18 mouse cellular contexts compared by ENCODE assay signal in genomic region chr1:106515611-106516010, GRCm38 (mm10).
DNase-seq lines count a peak whose midpoint lies in the region; ATAC-seq and TF ChIP-seq lines count a peak whose summit lies in the region.
"Had no signal": no experiment of that assay in that cellular context is flagged by ENCODE, and none has a peak within 500 bp of the region (broad histone marks: within the 10 kb centered on the region; RNA-seq: fewer than 3 reads in every experiment).

No protein-coding gene starts in this region.

- no peak overlapping the region for H3K27ac ChIP-seq in intestine, embryonic 14.5 days (ENCODE audit: low read depth)
- H3K27ac ChIP-seq in intestine, postnatal 0 days (ENCODE audit: low read depth, low read length) = no peak overlapping the region
- no peak overlapping the region for H3K27ac ChIP-seq in kidney, adult 2 months (ENCODE audit: insufficient read depth, low read depth, low read length)
- H3K27ac ChIP-seq in hindbrain, embryonic 13.5 days = no peak overlapping the region
- H3K27ac ChIP-seq: forebrain, embryonic 15.5 days; heart, embryonic 10.5 days; limb, embryonic 12.5 days; liver, embryonic 14.5 days had no signal

- no peaks in the 10 kb centered on the region for H3K9me3 ChIP-seq in intestine, embryonic 14.5 days (ENCODE audit: control insufficient read depth, low read length)
- no peaks in the 10 kb centered on the region for H3K9me3 ChIP-seq in intestine, postnatal 0 days (ENCODE audit: control insufficient read depth)
- no peaks in the 10 kb centered on the region for H3K9me3 ChIP-seq in hindbrain, embryonic 13.5 days
- H3K9me3 ChIP-seq: forebrain, embryonic 15.5 days; heart, embryonic 10.5 days; limb, embryonic 12.5 days had no signal

- H3K4me1 ChIP-seq in intestine, embryonic 14.5 days (replicated peaks; ENCODE audit: control insufficient read depth, insufficient read depth, low read length) = 0 out of 2 replicates have a peak, but pooled peaks cover 4% of the 10 kb centered on the region
- 0 out of 2 replicates have a peak, but pooled peaks cover 3% of the 10 kb centered on the region for H3K4me1 ChIP-seq in intestine, postnatal 0 days (replicated peaks; ENCODE audit: control insufficient read depth, insufficient read depth, low read length)
- peaks cover 8% of the 10 kb centered on the region for H3K4me1 ChIP-seq in kidney, adult 2 months (ENCODE audit: control insufficient read depth, insufficient read depth, low read length)
- H3K4me1 ChIP-seq in hindbrain, embryonic 13.5 days (replicated peaks) = no peaks in the 10 kb centered on the region
- H3K4me1 ChIP-seq: forebrain, embryonic 15.5 days; heart, embryonic 10.5 days; limb, embryonic 12.5 days had no signal

- no peak overlapping the region for H3K9ac ChIP-seq in intestine, embryonic 14.5 days (ENCODE audit: low read length)
- H3K9ac ChIP-seq in intestine, postnatal 0 days (ENCODE audit: low read depth, low read length) = no peak overlapping the region
- no peak overlapping the region for H3K9ac ChIP-seq in hindbrain, embryonic 13.5 days
- H3K9ac ChIP-seq: forebrain, embryonic 15.5 days; limb, embryonic 12.5 days; liver, embryonic 14.5 days had no signal

- TF ChIP-seq POLR2A in kidney, adult 2 months (IDR thresholded peaks at IDR 0.05; ENCODE audit: low read depth, low read length) = no peak

- no peaks in the 10 kb centered on the region for H3K27me3 ChIP-seq in intestine, embryonic 14.5 days (replicated peaks; ENCODE audit: control insufficient read depth, insufficient read depth, low read length)
- H3K27me3 ChIP-seq in intestine, postnatal 0 days (replicated peaks; ENCODE audit: control insufficient read depth, insufficient read depth, low read length) = no peaks in the 10 kb centered on the region
- no peaks in the 10 kb centered on the region for H3K27me3 ChIP-seq in kidney, adult 2 months (replicated peaks; ENCODE audit: control insufficient read depth, insufficient read depth, low read length)
- H3K27me3 ChIP-seq in hindbrain, embryonic 13.5 days = no peaks in the 10 kb centered on the region
- H3K27me3 ChIP-seq: forebrain, embryonic 15.5 days; limb, embryonic 12.5 days had no signal

- WGBS in intestine, embryonic 14.5 days = 92% methylated on average over 6 of the region's 6 CpGs
- 87% methylated on average over 6 of the region's 6 CpGs for WGBS in intestine, postnatal 0 days
- WGBS in kidney, adult 2 months = 85% methylated on average over 6 of the region's 6 CpGs
- 94% methylated on average over 6 of the region's 6 CpGs for WGBS in hindbrain, embryonic 13.5 days

- TF ChIP-seq CTCF in intestine, postnatal 0 days (IDR thresholded peaks at IDR 0.05; ENCODE audit: low read depth) = no peak
- TF ChIP-seq CTCF in kidney, adult 2 months (conservative IDR thresholded peaks at IDR 0.05; ENCODE audit: insufficient read depth, insufficient read length, low read depth, low read length) = no peak

- no peak overlapping the region for H3K4me2 ChIP-seq in intestine, embryonic 14.5 days (ENCODE audit: low read length)
- no peak overlapping the region for H3K4me2 ChIP-seq in intestine, postnatal 0 days (replicated peaks; ENCODE audit: low read depth)
- no peak overlapping the region for H3K4me2 ChIP-seq in hindbrain, embryonic 13.5 days
- H3K4me2 ChIP-seq: forebrain, embryonic 15.5 days; limb, embryonic 12.5 days; midbrain, embryonic 11.5 days had no signal

- H3K36me3 ChIP-seq in intestine, embryonic 14.5 days (ENCODE audit: control insufficient read depth, insufficient read depth, low read length) = no peaks in the 10 kb centered on the region
- H3K36me3 ChIP-seq in intestine, postnatal 0 days (ENCODE audit: control insufficient read depth, insufficient read depth) = no peaks in the 10 kb centered on the region
- H3K36me3 ChIP-seq in kidney, adult 2 months (ENCODE audit: control insufficient read depth, insufficient read depth, low read length) = no peaks in the 10 kb centered on the region
- H3K36me3 ChIP-seq in hindbrain, embryonic 13.5 days = no peaks in the 10 kb centered on the region
- H3K36me3 ChIP-seq: forebrain, embryonic 15.5 days; heart, embryonic 10.5 days; limb, embryonic 12.5 days had no signal

- no peak overlapping the region for H3K4me3 ChIP-seq in intestine, embryonic 14.5 days (ENCODE audit: low read depth, low read length)
- H3K4me3 ChIP-seq in intestine, postnatal 0 days (ENCODE audit: low read depth, low read length) = no peak overlapping the region
- no peak overlapping the region for H3K4me3 ChIP-seq in kidney, adult 2 months (ENCODE audit: insufficient read depth, low read depth, low read length)
- no peak overlapping the region for H3K4me3 ChIP-seq in hindbrain, embryonic 13.5 days
- H3K4me3 ChIP-seq: forebrain, embryonic 15.5 days; heart, embryonic 10.5 days; limb, embryonic 12.5 days had no signal

- ATAC-seq in intestine, embryonic 14.5 days (replicated peaks; ENCODE audit: low FRiP score, low TSS enrichment, low read depth) = no peak
- ATAC-seq in intestine, postnatal 0 days = no peak
- ATAC-seq in megakaryocyte progenitor cell, adult 5-6 weeks (replicated peaks; ENCODE audit: poor library complexity) = peak; percentile 45
- no peak for ATAC-seq in hindbrain, embryonic 13.5 days (ENCODE audit: low FRiP score)
- ATAC-seq: forebrain, embryonic 15.5 days; lung, postnatal 0 days had no signal

- DNase-seq in intestine, embryonic 14.5 days (ENCODE audit: low spot score) = peak; percentile 25
- DNase-seq in T-cell, adult 2 months (ENCODE audit: low spot score) = peak; percentile 76
- DNase-seq in thymus, postnatal 14 days = peak; percentile 72
- no peak for DNase-seq in left cerebral cortex, adult 9 months (ENCODE audit: low spot score in 2 of 2)
- DNase-seq in kidney, adult 2 months = no peak
- DNase-seq: adrenal gland, postnatal 25 days; cerebellum, adult 9-10 months; kidney, adult 11 months; kidney, postnatal 36 days had no signal

Comparison
In these comparisons a context has a peak if more than half of its experiments do, and no peak if none do; other contexts are left out.
1. DNase-seq: peak in intestine, embryonic 14.5 days (single experiment), T-cell, adult 2 months (single experiment) and thymus, postnatal 14 days (single experiment); none in left cerebral cortex, adult 9 months (0 of 2) and kidney, adult 2 months (single experiment).